Mouse (Mus musculus) C2C12 (cell line): ENCODE measurements around the gene Inpp5d. TPM values are rescaled to one million over a fixed set of nuclear protein-coding genes. Genes with fewer than 3 reads are reported as not detected.

Experiments used
- H3K27me3 ChIP-seq: one replicate; pipeline ENCODE4 v1.6.1; 2011; ENCODE audit not compliant: control insufficient read depth, insufficient read depth, insufficient read length
- H3K36me3 ChIP-seq: one replicate; pipeline ENCODE4 v1.6.1; 2011; ENCODE audit not compliant: control insufficient read depth, insufficient read depth
- H3K4me3 ChIP-seq: one replicate; pipeline ENCODE4 v1.5.1; 2011; ENCODE audit warnings: mild to moderate bottlenecking, control low read depth; ENCODE audit not compliant: poor library complexity, insufficient read depth, severe bottlenecking
- H3K79me2 ChIP-seq: one replicate; pipeline ENCODE4 v1.6.1; 2011; ENCODE audit not compliant: control insufficient read depth, insufficient read depth
- H3K79me3 ChIP-seq: one replicate; pipeline ENCODE4 v1.6.1; 2011; ENCODE audit warnings: low read depth, control low read depth
- H3ac ChIP-seq: one replicate; pipeline ENCODE3; 2011; ENCODE audit warnings: low read depth; ENCODE audit not compliant: control insufficient read depth, insufficient read length
- CEBPB ChIP-seq: IDR thresholded peaks from one replicate; pipeline ENCODE4 v1.6.1; 2011; ENCODE audit warnings: low read depth, mild to moderate bottlenecking, control low read depth, moderate library complexity
- CTCF ChIP-seq: IDR thresholded peaks from one replicate; pipeline ENCODE4 v1.5.1; 2011; ENCODE audit not compliant: control insufficient read depth, insufficient read depth, insufficient read length
- FOSL1 ChIP-seq: IDR thresholded peaks from one replicate; pipeline ENCODE4 v1.8.0; 2011; ENCODE audit warnings: mild to moderate bottlenecking, low read length; ENCODE audit not compliant: poor library complexity, insufficient read depth, severe bottlenecking
- MAX ChIP-seq: IDR thresholded peaks from one replicate; pipeline ENCODE4 v1.6.1; 2011; ENCODE audit warnings: mild to moderate bottlenecking, control low read depth
- MYOD1 ChIP-seq: IDR thresholded peaks from one replicate; pipeline ENCODE4 v1.6.1; 2011; ENCODE audit warnings: low read depth; ENCODE audit not compliant: control insufficient read depth, insufficient read length
- MYOG ChIP-seq: IDR thresholded peaks from one replicate; pipeline ENCODE4 v1.6.1; 2011; ENCODE audit not compliant: control insufficient read depth, insufficient read length; ENCODE audit errors: extremely low read depth
- USF1 ChIP-seq: IDR thresholded peaks from one replicate; pipeline ENCODE4 v1.6.1; 2011; ENCODE audit warnings: low read depth, mild to moderate bottlenecking, control low read depth, moderate library complexity
- polyA plus RNA-seq: library from polyadenylated mRNA; unstranded; fragments of >200 nt; fragmentation: generic; extraction: Trizol; gene quantifications from one replicate; pipeline ENCODE4 v1.2.1, GENCODE M21; 2012; ENCODE audit warnings: missing spikeins

Gene Inpp5d
- polyA plus RNA-seq, 1 experiment = 0.06 TPM

DNA sequence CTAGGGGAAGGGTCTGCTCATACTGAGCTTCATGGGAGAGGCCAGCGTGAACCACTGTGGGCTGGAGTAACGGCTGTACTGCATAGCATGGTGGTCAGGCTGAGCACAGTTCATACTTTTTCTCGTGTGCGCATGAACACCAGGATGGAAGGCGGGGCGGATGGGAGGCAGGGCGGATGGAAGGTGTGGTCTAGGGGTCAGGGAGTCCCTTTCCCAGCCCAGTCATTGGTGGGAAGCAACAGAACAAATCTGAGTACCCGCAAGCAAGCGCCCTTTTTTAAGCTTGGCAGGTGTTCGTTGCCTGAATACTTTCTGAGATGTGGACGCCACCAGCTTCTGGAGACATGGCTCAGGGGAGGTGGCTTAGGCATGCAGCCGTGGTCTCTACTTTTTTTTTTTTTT lies 16.6 kb downstream of the Inpp5d start:
- no peaks in the 10 kb centered on the region for H3K36me3 ChIP-seq

DNA sequence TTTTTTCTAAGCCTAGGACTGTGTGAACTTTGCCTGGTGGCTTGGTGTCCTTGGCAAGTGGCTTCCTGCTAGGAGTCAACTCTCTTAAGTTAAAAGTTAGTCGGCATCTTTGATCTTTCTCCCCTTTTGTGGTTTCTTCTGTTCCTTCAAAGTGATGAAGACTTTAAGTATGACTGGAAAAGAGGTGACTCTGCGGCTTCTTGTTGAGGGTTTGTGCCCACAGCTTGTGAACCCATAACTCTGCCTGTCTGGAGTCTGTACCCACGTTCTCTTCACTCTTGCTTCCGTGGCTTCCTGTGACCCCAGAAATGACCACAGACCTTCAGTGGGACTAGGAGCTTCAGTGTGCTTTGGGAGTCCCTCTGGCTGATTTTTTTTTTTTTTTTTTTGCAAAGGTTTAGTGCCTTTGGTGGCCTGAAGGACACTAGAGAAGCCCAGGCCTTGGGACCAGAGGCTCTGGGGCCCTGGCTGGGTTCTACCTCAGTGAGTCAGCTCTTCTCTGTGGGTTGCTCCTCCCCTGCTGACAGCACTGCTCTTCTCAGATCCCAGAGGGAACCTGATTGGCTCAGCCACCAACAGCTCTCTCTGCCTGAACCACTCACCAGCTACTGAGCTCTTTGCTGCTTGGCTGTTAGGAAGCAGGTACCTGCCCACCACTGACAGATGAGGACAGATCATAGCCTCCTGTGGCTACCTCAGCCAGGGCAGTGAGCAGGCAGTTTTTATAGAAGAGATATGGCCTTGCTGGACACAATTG lies 17.2 kb downstream of the Inpp5d start:
- Histone ChIP-seq H3K36me3 (no peaks in the 10 kb centered on the region), H3K79me2 (no peaks in the 10 kb centered on the region), H3K79me3 (no peaks in the 10 kb centered on the region), H3ac (no peak overlapping the region), H3K27me3 (no peaks in the 10 kb centered on the region), H3K4me3 (no peak overlapping the region)
- TF ChIP-seq USF1 (no peak), MYOD1 (no peak), CTCF (no peak), CEBPB (no peak), FOSL1 (no peak), MAX (no peak), MYOG (no peak)

More for the DNA sequence above, 16.6 kb downstream of the Inpp5d start:
- H3K79me3 ChIP-seq = no peaks in the 10 kb centered on the region
- no peak for TF ChIP-seq CTCF
- no peak for TF ChIP-seq MYOD1
- TF ChIP-seq USF1 = no peak
- no peak for TF ChIP-seq CEBPB
- no peak for TF ChIP-seq FOSL1
- no peak for TF ChIP-seq MAX
- TF ChIP-seq MYOG = no peak
- no peaks in the 10 kb centered on the region for H3K79me2 ChIP-seq
- no peaks in the 10 kb centered on the region for H3K27me3 ChIP-seq
- H3ac ChIP-seq = no peak overlapping the region
- no peak overlapping the region for H3K4me3 ChIP-seq

DNA sequence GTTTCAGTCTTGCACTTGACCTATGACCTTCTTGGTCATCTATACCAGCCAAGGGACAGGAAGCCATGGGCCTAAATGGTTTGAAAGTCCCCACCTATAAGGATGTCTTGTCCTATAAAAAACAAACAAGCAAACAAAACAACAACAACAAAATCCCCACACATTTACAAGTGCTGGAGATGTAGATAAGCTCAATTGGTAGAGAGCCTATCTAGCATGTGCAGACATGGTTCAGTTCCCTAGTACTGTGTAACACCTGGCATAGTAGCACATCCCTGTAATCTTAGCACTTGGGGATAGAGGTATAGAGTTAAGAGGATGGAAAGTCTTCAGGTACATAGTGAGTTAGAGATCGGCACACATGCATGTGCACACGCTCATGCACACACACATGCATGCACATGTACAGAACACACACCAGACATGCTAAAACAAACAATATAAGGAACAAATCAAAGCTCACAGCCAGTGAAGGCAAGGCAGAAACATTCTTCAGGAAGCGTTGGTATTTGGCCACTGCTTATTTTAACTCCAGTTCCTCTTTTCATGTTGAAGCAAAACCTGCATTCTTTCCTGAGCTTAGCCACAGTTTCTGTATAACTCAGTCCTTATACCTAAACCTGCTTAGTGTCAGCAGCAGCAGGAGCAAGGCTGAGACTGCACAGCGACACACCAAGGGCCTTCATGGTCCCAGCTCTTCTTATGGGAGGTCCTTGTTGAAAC lies 17.9 kb downstream of the Inpp5d start:
- Histone ChIP-seq H3K36me3 (no peaks in the 10 kb centered on the region), H3K79me2 (no peaks in the 10 kb centered on the region), H3K27me3 (no peaks in the 10 kb centered on the region), H3K79me3 (no peaks in the 10 kb centered on the region), H3K4me3 (no peak overlapping the region), H3ac (no peak overlapping the region)
- TF ChIP-seq FOSL1 (no peak), CEBPB (no peak), MAX (no peak), CTCF (no peak), USF1 (no peak), MYOD1 (no peak), MYOG (no peak)

DNA sequence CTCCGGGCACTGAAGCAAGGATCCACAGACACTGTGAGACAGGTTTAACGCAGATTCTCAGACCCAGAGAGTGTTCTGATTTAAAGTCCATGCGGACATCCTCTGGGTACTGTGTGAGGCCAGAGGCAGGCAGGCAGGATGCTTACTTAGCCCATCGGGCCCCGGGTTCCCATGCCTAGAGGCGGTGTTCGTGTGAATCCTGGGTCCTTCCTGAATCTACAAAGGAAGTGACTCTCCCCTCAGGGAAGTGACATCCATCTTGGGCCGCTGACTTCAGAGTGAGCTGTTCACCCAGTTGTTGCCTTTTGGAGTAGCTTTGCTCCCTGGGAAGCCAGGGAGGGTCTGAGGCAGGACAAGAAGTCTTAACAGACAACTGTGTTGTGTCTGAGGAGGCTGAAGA lies 19.6 kb downstream of the Inpp5d start:
- H3K27me3 ChIP-seq = no peaks in the 10 kb centered on the region
- H3K79me3 ChIP-seq = no peaks in the 10 kb centered on the region

DNA sequence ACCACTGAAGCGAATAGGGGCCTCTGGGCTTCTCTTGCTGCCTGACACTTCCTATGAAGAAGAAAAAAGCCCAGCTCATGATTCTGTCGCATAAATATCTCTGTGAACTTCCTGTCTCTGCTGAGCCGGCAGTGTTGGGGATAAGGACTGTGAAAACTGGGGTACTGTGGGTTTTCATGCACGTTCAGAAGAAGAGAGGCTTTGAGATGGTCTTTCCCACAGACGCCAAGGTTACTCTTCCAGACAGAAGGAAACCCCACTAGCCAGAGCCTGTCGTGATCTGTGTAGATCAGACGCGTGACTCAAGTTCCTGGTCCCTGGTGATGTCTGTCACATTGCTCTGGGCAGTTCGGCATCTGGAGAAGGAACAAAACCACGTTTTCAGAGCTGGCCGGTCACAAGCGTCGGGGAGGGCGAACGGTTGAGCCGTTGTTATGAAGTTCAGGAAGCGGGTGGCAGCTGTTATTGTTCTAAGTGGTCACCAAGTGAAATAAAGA lies 20.1 kb downstream of the Inpp5d start:
- no peaks in the 10 kb centered on the region for H3K27me3 ChIP-seq
- no peaks in the 10 kb centered on the region for H3K36me3 ChIP-seq
- no peak overlapping the region for H3K4me3 ChIP-seq
- H3K79me3 ChIP-seq = no peaks in the 10 kb centered on the region
- TF ChIP-seq MYOD1 = no peak
- TF ChIP-seq USF1 = no peak
- TF ChIP-seq CEBPB = no peak
- TF ChIP-seq MAX = no peak
- no peak for TF ChIP-seq MYOG
- TF ChIP-seq FOSL1 = no peak
- no peak for TF ChIP-seq CTCF
- no peaks in the 10 kb centered on the region for H3K79me2 ChIP-seq
- no peak overlapping the region for H3ac ChIP-seq

More for the DNA sequence above, 19.6 kb downstream of the Inpp5d start:
- Histone ChIP-seq H3K36me3 (no peaks in the 10 kb centered on the region), H3ac (no peak overlapping the region), H3K4me3 (no peak overlapping the region), H3K79me2 (no peaks in the 10 kb centered on the region)
- TF ChIP-seq USF1 (no peak), CEBPB (no peak), MYOG (no peak), MAX (no peak), MYOD1 (no peak), FOSL1 (no peak)
